Mouse (Mus musculus): ENCODE results near the gene Hspe1. TPM values are rescaled to one million over a fixed set of nuclear protein-coding genes. Genes with fewer than 3 reads are reported as not detected.

The Hspe1 gene
- total and polyA plus RNA-seq, 2 experiments: 29.5 to 259 TPM

DNA sequence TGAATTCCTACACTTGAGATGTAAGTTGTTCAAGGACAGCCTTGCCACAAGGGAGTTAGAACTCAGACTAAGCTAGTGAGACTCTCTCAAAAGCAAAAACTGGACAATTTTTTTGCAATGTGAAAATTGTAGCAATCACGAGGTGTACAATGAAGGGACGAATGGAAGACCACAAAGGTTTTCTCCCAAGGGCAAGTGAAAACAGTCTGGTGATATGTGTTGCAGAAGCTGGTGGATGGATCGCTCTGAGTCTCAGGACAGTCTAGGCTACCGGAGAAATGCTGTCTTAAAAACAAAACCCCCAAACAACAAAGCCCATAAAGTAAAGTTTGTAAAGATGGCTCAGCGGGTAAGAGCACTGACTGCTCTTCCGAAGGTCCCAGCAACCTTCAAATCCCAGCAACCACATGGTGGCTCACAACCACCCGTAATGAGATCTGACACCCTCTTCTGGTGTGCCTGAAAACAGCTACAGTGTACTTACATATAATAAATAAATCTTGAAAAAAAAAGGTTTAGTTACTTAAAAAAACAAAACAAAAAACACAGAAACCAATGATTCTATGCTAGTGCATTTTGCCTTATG is 2.1 kb upstream of the Hspe1 start:
- Histone ChIP-seq H3K27ac (replicated peaks; ENCODE audit: insufficient read depth, low read depth, low read length) (no peak overlapping the region; the same call in 1 of the 2 replicates), H3K9ac (ENCODE audit: low read depth, low read length) (peak overlapping the region; percentile 31; the same call in 1 of the 2 replicates), H3K4me1 (ENCODE audit: control insufficient read depth, insufficient read depth, low read length) (peaks cover 14% of the 10 kb centered on the region), H3K27me3 (ENCODE audit: control insufficient read depth, insufficient read depth, low read length) (no peaks in the 10 kb centered on the region), H3K79me2 (ENCODE audit: control insufficient read depth, insufficient read depth, low read length) (peaks cover 21% of the 10 kb centered on the region; the same call in 1 of the 2 replicates), H3K36me3 (ENCODE audit: control insufficient read depth, insufficient read depth, low read length) (peaks cover 51% of the 10 kb centered on the region), H3K4me3 (ENCODE audit: insufficient read depth, low read depth, low read length) (peak overlapping the region; percentile 6; the same call in 1 of the 2 replicates)
- TF ChIP-seq POLR2A (IDR thresholded peaks at IDR 0.05; ENCODE audit: extremely low read depth, insufficient read depth, low read length) (no peak), CTCF (IDR thresholded peaks at IDR 0.05; ENCODE audit: low read depth, low read length) (no peak)
- 31% methylated on average over 7 of the region's 7 CpGs for WGBS
- no peak for DNase-seq (ENCODE audit: extremely low read depth, low read depth, low spot score)

- TF ChIP-seq POLR2A (IDR thresholded peaks at IDR 0.05; ENCODE audit: extremely low read depth, insufficient read depth, low read length) (no peak), CTCF (IDR thresholded peaks at IDR 0.05; ENCODE audit: low read depth, low read length) (no peak)
Measured at GRCm38 (mm10) chr1:55086868-55087400, 998 bp upstream of the Hspe1 start.

GRCm38 (mm10) chr1:55087401-55087904 is 479 bp upstream of the Hspe1 start:
- Histone ChIP-seq H3K27ac (replicated peaks; ENCODE audit: insufficient read depth, low read depth, low read length) (peak overlapping the region; percentile 100), H3K4me3 (ENCODE audit: insufficient read depth, low read depth, low read length) (peak overlapping the region; percentile 99), H3K27me3 (ENCODE audit: control insufficient read depth, insufficient read depth, low read length) (no peaks in the 10 kb centered on the region), H3K36me3 (ENCODE audit: control insufficient read depth, insufficient read depth, low read length) (peaks cover 46% of the 10 kb centered on the region), H3K9ac (ENCODE audit: low read depth, low read length) (peak overlapping the region; percentile 100), H3K79me2 (ENCODE audit: control insufficient read depth, insufficient read depth, low read length) (peaks cover 21% of the 10 kb centered on the region; the same call in 1 of the 2 replicates), H3K4me1 (ENCODE audit: control insufficient read depth, insufficient read depth, low read length) (peaks cover 18% of the 10 kb centered on the region)
- TF ChIP-seq CTCF (IDR thresholded peaks at IDR 0.05; ENCODE audit: low read depth, low read length) (no peak), POLR2A (IDR thresholded peaks at IDR 0.05; ENCODE audit: extremely low read depth, insufficient read depth, low read length) (peak; percentile 89)
- no peak for DNase-seq (ENCODE audit: extremely low read depth, low read depth, low spot score)
- WGBS: under 1% methylated on average over 50 of the region's 57 CpGs

More at GRCm38 (mm10) chr1:55086868-55087400, 998 bp upstream of the Hspe1 start:
- H3K4me1 ChIP-seq (ENCODE audit: control insufficient read depth, insufficient read depth, low read length): peaks cover 17% of the 10 kb centered on the region
- H3K9ac ChIP-seq (ENCODE audit: low read depth, low read length): peak overlapping the region; percentile 100
- peak; percentile 83 for DNase-seq (ENCODE audit: extremely low read depth, low read depth, low spot score)
- WGBS: 2% methylated on average over 13 of the region's 13 CpGs
- peaks cover 49% of the 10 kb centered on the region for H3K36me3 ChIP-seq (ENCODE audit: control insufficient read depth, insufficient read depth, low read length)
- peak overlapping the region; percentile 100 for H3K27ac ChIP-seq (replicated peaks; ENCODE audit: insufficient read depth, low read depth, low read length)
- no peaks in the 10 kb centered on the region for H3K27me3 ChIP-seq (ENCODE audit: control insufficient read depth, insufficient read depth, low read length)
- peaks cover 21% of the 10 kb centered on the region; the same call in 1 of the 2 replicates for H3K79me2 ChIP-seq (ENCODE audit: control insufficient read depth, insufficient read depth, low read length)
- H3K4me3 ChIP-seq (ENCODE audit: insufficient read depth, low read depth, low read length): peak overlapping the region; percentile 99

- no peak for DNase-seq (ENCODE audit: extremely low read depth, low read depth, low spot score)
- Histone ChIP-seq H3K4me3 (ENCODE audit: insufficient read depth, low read depth, low read length) (peak overlapping the region; percentile 99), H3K9ac (ENCODE audit: low read depth, low read length) (peak overlapping the region; percentile 87), H3K4me1 (ENCODE audit: control insufficient read depth, insufficient read depth, low read length) (peaks cover 14% of the 10 kb centered on the region), H3K27ac (replicated peaks; ENCODE audit: insufficient read depth, low read depth, low read length) (peak overlapping the region; percentile 92), H3K36me3 (ENCODE audit: control insufficient read depth, insufficient read depth, low read length) (peaks cover 35% of the 10 kb centered on the region), H3K27me3 (ENCODE audit: control insufficient read depth, insufficient read depth, low read length) (no peaks in the 10 kb centered on the region), H3K79me2 (ENCODE audit: control insufficient read depth, insufficient read depth, low read length) (peaks cover 19% of the 10 kb centered on the region; the same call in 1 of the 2 replicates)
- WGBS: 2% methylated on average over 16 of the region's 16 CpGs
- TF ChIP-seq POLR2A (IDR thresholded peaks at IDR 0.05; ENCODE audit: extremely low read depth, insufficient read depth, low read length) (no peak), CTCF (IDR thresholded peaks at IDR 0.05; ENCODE audit: low read depth, low read length) (no peak)
Measured at GRCm38 (mm10) chr1:55088611-55089497, 922 bp downstream of the Hspe1 start.

DNA sequence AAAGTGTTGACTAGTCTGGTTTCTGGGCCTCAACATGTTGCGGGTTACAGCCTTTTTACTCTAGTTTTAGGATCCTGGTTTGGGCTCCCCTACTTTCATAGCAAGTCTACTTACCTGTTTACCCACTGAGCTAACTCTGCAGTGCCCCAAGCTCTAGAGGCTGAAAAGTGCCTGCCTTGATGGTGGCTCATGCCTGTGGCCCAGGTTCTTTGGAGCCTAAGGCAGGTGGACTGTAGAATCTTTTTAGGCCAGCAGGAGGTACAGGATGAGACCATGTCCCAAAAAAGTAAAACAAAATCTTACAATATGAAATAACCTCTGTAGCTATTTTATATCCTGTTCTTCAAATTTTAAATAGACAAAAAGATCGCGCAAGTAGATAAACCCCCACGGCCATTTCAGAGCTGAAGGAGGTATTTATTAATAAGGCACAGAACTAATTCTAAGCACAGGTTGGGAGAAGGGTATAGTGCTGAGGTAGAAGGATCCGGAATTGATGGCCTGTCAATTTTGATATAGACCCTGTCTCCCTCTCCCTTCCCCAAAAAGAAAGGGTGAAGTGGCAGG is 1.6 kb downstream of the Hspe1 start:
- Histone ChIP-seq H3K79me2 (ENCODE audit: control insufficient read depth, insufficient read depth, low read length) (peaks cover 19% of the 10 kb centered on the region; the same call in 1 of the 2 replicates), H3K27me3 (ENCODE audit: control insufficient read depth, insufficient read depth, low read length) (no peaks in the 10 kb centered on the region), H3K9ac (ENCODE audit: low read depth, low read length) (peak overlapping the region; percentile 67), H3K4me1 (ENCODE audit: control insufficient read depth, insufficient read depth, low read length) (peaks cover 14% of the 10 kb centered on the region), H3K27ac (replicated peaks; ENCODE audit: insufficient read depth, low read depth, low read length) (no peak overlapping the region; the same call in none of the 2 replicates), H3K36me3 (ENCODE audit: control insufficient read depth, insufficient read depth, low read length) (peaks cover 28% of the 10 kb centered on the region), H3K4me3 (ENCODE audit: insufficient read depth, low read depth, low read length) (peak overlapping the region; percentile 99)
- WGBS: 45% methylated on average over 5 of the region's 5 CpGs
- no peak for DNase-seq (ENCODE audit: extremely low read depth, low read depth, low spot score)
- TF ChIP-seq POLR2A (IDR thresholded peaks at IDR 0.05; ENCODE audit: extremely low read depth, insufficient read depth, low read length): no peak
- TF ChIP-seq CTCF (IDR thresholded peaks at IDR 0.05; ENCODE audit: low read depth, low read length): no peak

Measured in liver, adult 2 months (tissue).